Mouse (Mus musculus) effector memory CD4-positive, alpha-beta T cell, adult 7 months (primary cell): ENCODE results near the gene Camk2n2. TPM values are rescaled to one million over a fixed set of nuclear protein-coding genes. Genes with fewer than 3 reads are reported as not detected.

Source experiments
- polyA plus RNA-seq: library from polyadenylated mRNA; unstranded; fragments of 100-300 nt; shearing (Covaris generic); gene quantifications from one replicate; pipeline ENCODE4 v1.2.1, GENCODE M21; 2017

Gene Camk2n2
- 0.49 TPM for polyA plus RNA-seq

DNA sequence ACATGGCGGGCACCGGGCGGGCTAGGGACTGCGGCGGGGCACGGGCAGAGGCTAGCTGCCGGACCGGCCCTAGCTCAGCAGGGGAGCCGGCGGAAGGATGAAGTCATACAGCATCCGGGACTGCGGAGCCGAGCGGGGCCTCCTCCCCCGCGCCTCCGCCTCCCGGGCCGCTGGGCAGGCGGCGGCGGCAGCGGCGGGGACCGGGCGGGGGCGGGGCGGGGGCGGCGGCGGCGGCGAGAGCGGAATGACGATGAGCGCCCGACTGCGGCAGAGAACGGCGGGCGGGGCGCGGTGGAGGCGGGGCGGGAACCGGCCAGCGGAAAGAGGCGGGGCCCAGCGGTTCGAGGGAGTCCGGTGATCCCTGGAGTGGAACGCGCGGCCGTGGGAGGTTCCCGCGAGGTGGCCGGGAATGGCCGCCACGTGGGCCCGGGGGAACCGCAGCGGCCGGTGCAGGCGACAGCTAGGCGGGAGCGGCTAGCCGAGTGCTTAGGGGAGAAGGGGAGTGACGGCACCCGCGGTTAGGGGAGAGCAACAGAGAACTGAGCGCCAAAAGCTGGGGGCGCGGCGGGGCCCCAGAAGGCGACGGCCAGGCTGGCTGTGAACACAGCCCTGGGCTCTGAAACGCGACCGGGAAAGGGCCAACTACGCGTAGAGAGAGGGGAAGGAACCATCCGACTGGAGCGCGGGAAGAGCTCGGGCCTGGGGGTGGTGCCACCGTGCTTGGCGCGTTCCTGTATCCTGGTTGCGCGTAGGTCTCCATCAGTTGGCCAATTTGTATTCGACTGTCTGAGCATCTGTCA, at the start of gene Camk2n2:
Gene Camk2n2 (minus strand): TSS at position 97 of the 800 bp plus-strand sequence.

DNA sequence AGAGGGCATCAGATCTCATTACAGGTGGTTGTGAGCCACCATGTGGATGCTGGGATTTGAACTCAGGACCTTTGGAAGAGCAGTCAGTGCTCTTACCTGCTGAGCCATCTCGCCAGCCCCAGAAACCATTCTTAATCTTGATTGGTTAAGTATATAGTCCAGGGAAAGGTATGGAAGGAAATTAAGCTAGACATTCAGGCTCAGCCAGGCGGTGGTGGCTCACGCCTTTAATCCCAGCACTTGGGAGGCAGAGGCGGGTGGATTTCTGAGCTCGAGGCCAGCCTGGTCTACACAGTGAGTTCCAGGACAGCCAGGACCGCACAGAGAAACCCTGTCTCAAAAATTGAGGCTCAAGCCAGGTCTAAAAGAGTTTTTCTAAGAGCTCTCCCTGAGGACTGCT, 46.9 kb upstream of the Camk2n2 start, which contains the start of gene Eif4g1:
Gene Eif4g1 (plus strand): TSS at position 301 of the 400 bp plus-strand sequence.

DNA sequence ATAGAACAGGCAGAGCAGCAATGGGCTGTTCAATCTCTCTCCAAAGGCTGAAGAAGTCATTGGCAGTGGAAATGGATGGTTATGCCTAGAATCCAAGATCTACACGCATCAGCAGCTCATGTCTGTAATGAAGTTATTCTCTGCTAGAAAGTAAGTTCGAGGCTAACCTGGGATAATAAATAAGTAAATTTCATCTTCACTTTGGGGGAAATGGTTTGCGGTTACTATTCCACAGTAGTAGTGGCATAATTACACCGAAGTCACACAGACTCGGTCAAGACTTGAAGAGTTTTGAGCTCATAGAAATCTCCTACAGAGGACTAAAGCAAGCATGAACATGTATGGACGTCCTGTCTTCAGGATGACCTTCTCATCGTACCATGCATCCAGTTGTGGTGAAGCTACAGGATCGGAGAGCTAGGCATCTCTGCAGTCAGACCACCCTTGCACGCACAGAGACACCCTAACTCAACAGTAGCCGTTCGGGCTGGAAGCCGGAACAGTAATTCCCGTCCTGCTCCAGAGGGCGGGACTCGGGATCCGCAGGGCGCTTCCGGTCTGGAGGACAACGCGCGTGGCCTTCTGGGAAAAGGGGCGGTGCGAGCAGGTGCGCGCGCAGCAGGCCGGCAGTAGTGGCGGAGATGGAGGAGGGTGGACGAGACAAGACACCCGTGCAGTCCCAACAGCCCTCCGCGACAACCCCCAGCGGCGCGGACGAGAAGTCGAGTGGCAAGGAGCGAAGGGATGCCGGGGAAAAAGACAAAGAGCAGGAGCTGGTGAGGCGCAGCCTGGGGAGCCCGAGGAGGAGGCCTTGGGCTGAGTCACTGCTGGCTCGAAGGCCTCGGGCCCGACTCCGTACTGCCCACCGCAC, 30.2 kb upstream of the Camk2n2 start, which contains the start of gene Psmd2:
Gene Psmd2 (plus strand): TSS at position 577 of the 871 bp plus-strand sequence.

DNA sequence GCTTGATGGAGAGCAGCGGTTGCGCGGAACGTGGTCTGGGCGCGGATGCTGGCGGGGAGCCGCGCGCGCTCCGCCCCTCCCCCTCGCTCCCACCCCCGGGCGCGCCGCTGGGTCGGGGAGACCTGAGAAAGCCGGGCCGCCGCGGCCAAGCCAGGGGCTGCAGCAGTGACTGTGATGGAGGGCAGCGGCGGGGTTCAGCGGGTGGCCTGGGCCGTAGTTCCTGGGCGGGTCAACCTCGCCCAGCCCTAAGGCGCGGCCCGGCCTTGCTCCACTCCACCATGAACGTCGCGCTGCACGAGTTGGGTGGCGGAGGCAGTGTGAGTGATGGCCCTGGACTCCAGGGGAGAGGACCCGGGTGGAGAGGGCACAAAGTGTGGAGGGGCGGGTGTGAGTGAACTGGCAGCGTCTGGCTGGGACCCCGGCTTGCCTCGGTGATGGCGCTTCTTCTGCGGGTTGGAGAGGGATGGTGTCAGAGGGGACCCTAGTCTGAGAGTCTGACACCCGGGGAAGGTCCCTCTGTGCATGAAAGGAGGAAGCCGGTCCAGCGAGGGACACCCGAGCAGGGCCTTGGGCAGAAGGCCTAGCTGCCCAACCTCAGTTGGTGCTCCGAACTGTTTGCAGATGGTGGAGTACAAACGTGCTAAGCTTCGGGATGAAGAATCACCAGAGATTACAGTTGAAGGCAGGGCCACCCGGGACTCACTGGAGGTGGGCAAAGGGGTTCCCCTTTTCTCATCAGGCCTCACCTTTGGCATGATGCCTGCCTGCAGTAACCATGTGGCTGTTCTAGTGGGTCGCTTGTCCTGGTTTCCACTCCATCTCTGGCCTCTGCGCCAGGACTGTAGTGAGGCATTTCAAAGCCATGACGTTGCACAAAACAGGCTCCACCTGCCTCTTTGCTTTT, 8.9 kb upstream of the Camk2n2 start, which contains the start of gene Ece2:
Gene Ece2 (plus strand): TSS at position 98 of the 904 bp plus-strand sequence.

DNA sequence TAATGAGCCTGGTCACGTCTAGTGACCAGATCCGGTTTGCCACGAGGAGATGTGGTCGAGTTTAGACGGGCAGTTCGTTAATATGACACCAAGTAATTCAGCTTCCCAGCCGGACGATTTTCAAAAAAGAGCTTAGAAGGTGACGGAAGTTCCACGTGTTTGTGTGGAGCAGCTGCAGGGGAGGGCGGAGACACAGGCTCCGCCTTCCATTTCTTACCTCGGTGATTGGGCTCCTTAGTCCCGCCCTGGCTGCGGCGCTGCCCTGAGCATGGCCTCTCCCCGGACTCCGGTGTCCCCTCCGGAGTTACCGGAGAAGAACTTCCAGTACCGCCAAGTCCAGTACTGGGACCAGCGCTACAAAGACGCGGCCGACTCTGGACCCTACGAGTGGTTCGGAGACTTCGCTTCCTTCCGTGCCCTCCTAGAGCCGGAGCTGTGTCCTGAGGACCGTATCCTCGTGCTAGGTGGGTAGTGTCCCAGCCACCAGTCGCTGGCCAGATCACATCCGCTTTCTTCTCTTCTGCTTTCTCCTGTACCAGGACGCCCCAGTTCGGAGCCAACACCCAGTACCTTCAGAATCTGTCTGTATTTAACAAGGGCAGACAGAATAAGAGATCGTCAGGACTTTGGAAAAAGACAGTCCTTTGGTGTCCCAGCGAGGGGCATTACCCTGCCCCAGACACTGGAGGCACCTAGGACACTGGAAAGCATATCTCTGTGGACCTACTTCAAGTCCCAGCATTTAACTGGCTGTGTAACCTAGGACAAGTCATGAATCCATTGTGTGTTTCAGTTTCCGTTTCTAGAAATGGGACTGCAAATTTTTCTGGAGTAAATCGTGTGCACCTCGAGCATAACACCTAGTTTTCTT, 9.5 kb downstream of the Camk2n2 start, which contains the start of the genes Eef1akmt4, Gm49333 and Alg3:
Gene Eef1akmt4 (plus strand): TSS at position 237 of the 871 bp plus-strand sequence.
Gene Gm49333 (plus strand): TSS at position 254 of the 871 bp plus-strand sequence.
Gene Alg3 (minus strand): TSS at position 379 of the 871 bp plus-strand sequence.

DNA sequence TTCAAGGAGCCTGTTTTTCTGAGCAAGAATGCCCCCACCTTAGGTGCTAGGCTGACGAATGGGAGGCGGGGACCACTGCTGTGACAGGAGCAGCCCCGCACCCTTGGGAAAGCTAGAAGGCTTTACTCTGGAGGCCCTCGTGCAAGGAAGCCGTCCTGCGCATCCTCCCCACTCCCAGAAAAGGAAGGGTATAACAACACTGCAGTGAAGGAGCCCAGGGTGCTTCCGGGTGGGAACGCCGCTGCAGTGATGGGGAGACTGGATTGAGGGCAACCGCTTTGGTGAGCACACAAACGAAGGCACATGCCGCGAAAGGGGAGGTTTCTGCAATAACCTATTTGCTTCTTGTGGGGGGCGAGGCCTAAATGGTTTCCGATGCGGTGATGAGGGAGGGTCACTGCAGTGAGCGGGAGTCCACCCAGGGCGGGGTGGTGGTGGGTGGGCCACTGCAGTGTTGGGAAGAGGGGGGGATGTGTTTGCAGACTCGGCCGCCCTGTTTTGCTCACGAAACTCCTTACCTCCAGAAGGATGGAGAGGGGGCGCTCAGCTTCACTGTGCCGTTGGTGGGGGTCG, 31.6 kb downstream of the Camk2n2 start, which contains the start of gene Vwa5b2:
Gene Vwa5b2 (plus strand): TSS at position 106 of the 573 bp plus-strand sequence.

Other genes with a start within 250 kb of the Camk2n2 start
- gene Abcc5, start 194.9 kb downstream of the Camk2n2 start, polyA plus RNA-seq: 30.8 TPM
- gene Eif2b5, start 122.5 kb downstream of the Camk2n2 start, polyA plus RNA-seq: 70.0 TPM
- gene Dvl3, start 104.3 kb downstream of the Camk2n2 start, polyA plus RNA-seq: 14.3 TPM
- gene Ap2m1, start 85.8 kb downstream of the Camk2n2 start, polyA plus RNA-seq: 372 TPM
- 71.6 TPM for gene Abcf3, start 72.7 kb downstream of the Camk2n2 start, polyA plus RNA-seq
- gene Vwa5b2, start 31.8 kb downstream of the Camk2n2 start, polyA plus RNA-seq: 0.23 TPM
- 1.8 TPM for gene Eef1akmt4, start 9.7 kb downstream of the Camk2n2 start, polyA plus RNA-seq
- not detected for gene Gm49333, start 9.7 kb downstream of the Camk2n2 start, polyA plus RNA-seq
- 17.6 TPM for gene Alg3, start 9.6 kb downstream of the Camk2n2 start, polyA plus RNA-seq
- gene Ece2, start 8.5 kb upstream of the Camk2n2 start, polyA plus RNA-seq: not detected
- 183 TPM for gene Psmd2, start 30.4 kb upstream of the Camk2n2 start, polyA plus RNA-seq
- gene Eif4g1, start 47.0 kb upstream of the Camk2n2 start, polyA plus RNA-seq: 124 TPM
- 1.1 TPM for gene Fam131a, start 72.0 kb upstream of the Camk2n2 start, polyA plus RNA-seq
- gene Polr2h, start 96.4 kb upstream of the Camk2n2 start, polyA plus RNA-seq: 37.0 TPM
- gene Clcn2, start 96.5 kb upstream of the Camk2n2 start, polyA plus RNA-seq: 2.3 TPM
- 0.13 TPM for gene Chrd, start 111.8 kb upstream of the Camk2n2 start, polyA plus RNA-seq
- 0.56 TPM for gene Thpo, start 113.2 kb upstream of the Camk2n2 start, polyA plus RNA-seq